Mouse (Mus musculus) heart, embryonic 15.5 days (tissue): ENCODE results near the gene Dbh. TPM values are rescaled to one million over a fixed set of nuclear protein-coding genes. Genes with fewer than 3 reads are reported as not detected.

Experiments
- ATAC-seq: fragments of 200-750 bp; cut with Nextera tagmentation; replicated peaks from 2 replicates; pipeline ENCODE4 v1.8.0; 2017; ENCODE audit warnings: low read depth, moderate TSS enrichment; ENCODE audit not compliant: insufficient number of reproducible peaks, insufficient read depth, low FRiP score
- H3K27ac ChIP-seq: fragments of 300-500 bp; sonication (generic); 2 replicates; pipeline ENCODE4 v1.5.1; 2015; ENCODE audit warnings: mild to moderate bottlenecking, inconsistent platforms
- H3K27me3 ChIP-seq: fragments of 300-500 bp; sonication (generic); 2 replicates; pipeline ENCODE4 v1.6.1; 2015; ENCODE audit warnings: inconsistent platforms
- H3K36me3 ChIP-seq: fragments of 300-500 bp; sonication (generic); 2 replicates; pipeline ENCODE4 v1.6.1; 2015; ENCODE audit warnings: mild to moderate bottlenecking, inconsistent platforms
- H3K4me1 ChIP-seq: fragments of 300-500 bp; sonication (generic); replicated peaks from 2 replicates; pipeline ENCODE4 v1.6.1; 2015; ENCODE audit warnings: inconsistent platforms
- H3K4me2 ChIP-seq: fragments of 300-500 bp; sonication (generic); 2 replicates; pipeline ENCODE4 v1.6.1; 2015; ENCODE audit warnings: inconsistent platforms, mild to moderate bottlenecking, moderate library complexity
- H3K4me3 ChIP-seq: fragments of 300-500 bp; sonication (generic); 2 replicates; pipeline ENCODE4 v1.5.1; 2015; ENCODE audit warnings: mild to moderate bottlenecking, inconsistent platforms
- H3K9ac ChIP-seq: fragments of 300-500 bp; sonication (generic); 2 replicates; pipeline ENCODE4 v1.6.1; 2015; ENCODE audit warnings: mild to moderate bottlenecking, inconsistent platforms
- H3K9me3 ChIP-seq: fragments of 300-500 bp; sonication (generic); replicated peaks from 2 replicates; pipeline ENCODE4 v1.6.1; 2016; ENCODE audit warnings: inconsistent platforms
- WGBS: fragments of 180-500 bp; shearing (Covaris S2); methylation state at CpG from one replicate; pipeline ENCODE4 v1.1.7; 2015; ENCODE audit warnings: mixed read lengths; 5-methylcytosine and 5-hydroxymethylcytosine counted together
- polyA plus RNA-seq: library from polyadenylated mRNA; unstranded; fragments of >200 nt; fragmentation: Nextera tagmentation; extraction: Ambion mirVana; gene quantifications from 2 replicates; pipeline ENCODE4 v1.2.1, GENCODE M21; 2015

Gene Dbh
- polyA plus RNA-seq, 1 experiment from 2014 or later, result 0.60 TPM

- H3K4me2 ChIP-seq, result no peak overlapping the region
- no peaks in the 10 kb centered on the region for H3K36me3 ChIP-seq
- no peak overlapping the region for H3K4me3 ChIP-seq
- ATAC-seq, result no peak
- 68% methylated on average over 3 of the region's 3 CpGs for WGBS
- no peak overlapping the region for H3K9ac ChIP-seq
- no peaks in the 10 kb centered on the region for H3K4me1 ChIP-seq
- H3K9me3 ChIP-seq, result no peaks in the 10 kb centered on the region
- H3K27me3 ChIP-seq, result peaks cover 62% of the 10 kb centered on the region
- no peak overlapping the region for H3K27ac ChIP-seq
Observed at GRCm38 (mm10) chr2:27136336-27136735, 28.7 kb upstream of the Dbh start.

DNA sequence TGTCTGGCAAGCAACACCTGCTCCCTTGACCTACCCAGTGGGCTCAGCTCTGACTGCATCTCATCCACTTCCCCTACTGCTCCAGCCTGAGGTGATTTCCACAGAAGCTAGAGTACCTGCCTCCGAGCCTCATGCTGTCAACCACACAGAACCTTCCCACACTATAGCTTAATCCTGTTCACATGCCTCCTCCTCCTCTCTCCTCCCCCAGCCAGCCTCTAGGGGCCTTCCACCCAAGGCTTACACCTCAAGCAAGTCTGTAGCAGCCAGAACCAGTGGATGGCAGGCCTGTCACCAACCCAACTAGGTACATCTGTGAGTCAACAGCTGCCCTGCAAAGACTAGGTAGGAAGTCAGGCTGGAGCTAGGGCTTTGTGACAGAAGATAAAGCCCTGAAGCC lies 28.2 kb upstream of the Dbh start:
- no peak overlapping the region for H3K27ac ChIP-seq
- no peak overlapping the region for H3K9ac ChIP-seq
- H3K36me3 ChIP-seq, result no peaks in the 10 kb centered on the region
- no peaks in the 10 kb centered on the region for H3K9me3 ChIP-seq
- peaks cover 3% of the 10 kb centered on the region for H3K4me1 ChIP-seq
- H3K4me3 ChIP-seq, result no peak overlapping the region
- WGBS, result 58% methylated on average over 1 of the region's 1 CpGs
- ATAC-seq, result no peak
- H3K4me2 ChIP-seq, result no peak overlapping the region
- H3K27me3 ChIP-seq, result peaks cover 66% of the 10 kb centered on the region

GRCm38 (mm10) chr2:27138356-27138755 lies 26.7 kb upstream of the Dbh start:
- Histone ChIP-seq H3K27ac (no peak overlapping the region), H3K4me2 (no peak overlapping the region), H3K9ac (no peak overlapping the region), H3K27me3 (peaks cover 72% of the 10 kb centered on the region), H3K4me1 (peaks cover 10% of the 10 kb centered on the region), H3K36me3 (no peaks in the 10 kb centered on the region), H3K9me3 (no peaks in the 10 kb centered on the region), H3K4me3 (no peak overlapping the region)
- ATAC-seq, result no peak
- 49% methylated on average over 4 of the region's 4 CpGs for WGBS

DNA sequence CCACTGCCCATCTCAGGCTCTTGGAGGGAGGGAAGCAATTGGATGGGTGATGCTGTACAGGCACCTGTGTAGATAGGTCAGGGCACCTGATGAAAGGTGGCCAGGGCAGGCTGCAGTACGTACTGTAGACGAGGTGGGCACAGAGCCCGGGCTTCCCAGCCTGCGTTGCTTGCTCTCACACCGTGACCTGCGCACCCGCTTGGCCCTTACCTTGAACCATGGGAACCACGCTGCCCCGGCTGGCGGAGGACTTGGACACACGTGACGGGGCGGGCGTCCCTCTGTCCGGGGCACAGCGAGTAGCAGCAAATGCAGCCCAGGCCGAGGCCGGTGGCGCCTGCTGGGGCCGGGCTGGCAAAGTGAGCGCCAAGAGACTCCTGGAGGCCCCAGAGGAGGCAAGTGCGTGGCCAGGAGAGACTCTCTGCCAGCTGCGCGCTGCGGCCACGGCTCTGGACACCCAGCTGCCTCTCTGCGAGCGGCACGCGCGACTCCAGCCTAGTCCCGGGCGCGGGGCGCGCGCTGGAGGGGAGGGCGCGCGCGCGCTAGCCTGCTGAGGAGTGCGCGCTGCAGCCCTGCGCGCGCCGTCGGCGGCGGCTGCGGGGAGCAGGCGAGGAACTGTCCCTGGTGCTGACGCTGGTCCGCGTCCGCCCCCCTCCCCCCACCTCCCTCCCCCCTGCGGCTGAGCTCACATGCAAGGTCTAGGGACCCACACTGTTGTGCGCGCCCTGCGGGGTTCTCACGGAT lies 22.9 kb upstream of the Dbh start, which contains the start of gene Fam163b:
Gene Fam163b (minus strand): TSS at position 542 of the 744 bp plus-strand sequence.
- peak within 1 kb of the TSS; percentile 47 for H3K4me3 ChIP-seq
- peaks cover 10% of the 10 kb centered on the region for H3K4me1 ChIP-seq
- no peaks in the 10 kb centered on the region for H3K9me3 ChIP-seq
- ATAC-seq, result peak; percentile 80; the same call in 1 of the 2 replicates
- no peaks in the 10 kb centered on the region for H3K36me3 ChIP-seq
- no peak within 1 kb of the TSS for H3K27ac ChIP-seq
- H3K9ac ChIP-seq, result peak within 1 kb of the TSS; percentile 32; the same call in 1 of the 2 replicates
- WGBS, result 1% methylated on average over 62 of the region's 62 CpGs
- H3K27me3 ChIP-seq, result peaks cover 80% of the 10 kb centered on the region
- peak within 1 kb of the TSS; percentile 85 for H3K4me2 ChIP-seq

- H3K4me1 ChIP-seq, result peaks cover 10% of the 10 kb centered on the region
- H3K36me3 ChIP-seq, result no peaks in the 10 kb centered on the region
- peaks cover 68% of the 10 kb centered on the region for H3K27me3 ChIP-seq
- no peak overlapping the region for H3K9ac ChIP-seq
- H3K27ac ChIP-seq, result no peak overlapping the region
- no peak for ATAC-seq
- 41% methylated on average over 2 of the region's 2 CpGs for WGBS
- no peak overlapping the region for H3K4me2 ChIP-seq
- no peak overlapping the region for H3K4me3 ChIP-seq
- no peaks in the 10 kb centered on the region for H3K9me3 ChIP-seq
Observed at GRCm38 (mm10) chr2:27144957-27145356, 20.1 kb upstream of the Dbh start.

- H3K27me3 ChIP-seq, result peaks cover 50% of the 10 kb centered on the region
- no peak for ATAC-seq
- no peak overlapping the region for H3K27ac ChIP-seq
- H3K9ac ChIP-seq, result no peak overlapping the region
- no peaks in the 10 kb centered on the region for H3K9me3 ChIP-seq
- peaks cover 7% of the 10 kb centered on the region for H3K4me1 ChIP-seq
- no peak overlapping the region for H3K4me2 ChIP-seq
- 75% methylated on average over 6 of the region's 6 CpGs for WGBS
- H3K4me3 ChIP-seq, result no peak overlapping the region
- no peaks in the 10 kb centered on the region for H3K36me3 ChIP-seq
Observed at GRCm38 (mm10) chr2:27146840-27147239, 18.2 kb upstream of the Dbh start.

- Histone ChIP-seq H3K27ac (no peak overlapping the region), H3K4me2 (no peak overlapping the region), H3K9me3 (no peaks in the 10 kb centered on the region), H3K27me3 (peaks cover 24% of the 10 kb centered on the region; the same call in 1 of the 2 replicates), H3K4me3 (no peak overlapping the region), H3K9ac (no peak overlapping the region), H3K36me3 (no peaks in the 10 kb centered on the region), H3K4me1 (no peaks in the 10 kb centered on the region)
- WGBS, result 5% methylated on average over 2 of the region's 2 CpGs
- no peak for ATAC-seq
Observed at GRCm38 (mm10) chr2:27149457-27149856, 15.6 kb upstream of the Dbh start.

GRCm38 (mm10) chr2:27154466-27155185 lies 10.4 kb upstream of the Dbh start:
- no peaks in the 10 kb centered on the region for H3K36me3 ChIP-seq
- H3K4me1 ChIP-seq, result no peaks in the 10 kb centered on the region
- 75% methylated on average over 10 of the region's 10 CpGs for WGBS
- H3K4me3 ChIP-seq, result no peak overlapping the region
- no peak for ATAC-seq
- H3K9me3 ChIP-seq, result no peaks in the 10 kb centered on the region
- H3K4me2 ChIP-seq, result no peak overlapping the region
- H3K27ac ChIP-seq, result no peak overlapping the region
- no peaks in the 10 kb centered on the region for H3K27me3 ChIP-seq
- H3K9ac ChIP-seq, result no peak overlapping the region

DNA sequence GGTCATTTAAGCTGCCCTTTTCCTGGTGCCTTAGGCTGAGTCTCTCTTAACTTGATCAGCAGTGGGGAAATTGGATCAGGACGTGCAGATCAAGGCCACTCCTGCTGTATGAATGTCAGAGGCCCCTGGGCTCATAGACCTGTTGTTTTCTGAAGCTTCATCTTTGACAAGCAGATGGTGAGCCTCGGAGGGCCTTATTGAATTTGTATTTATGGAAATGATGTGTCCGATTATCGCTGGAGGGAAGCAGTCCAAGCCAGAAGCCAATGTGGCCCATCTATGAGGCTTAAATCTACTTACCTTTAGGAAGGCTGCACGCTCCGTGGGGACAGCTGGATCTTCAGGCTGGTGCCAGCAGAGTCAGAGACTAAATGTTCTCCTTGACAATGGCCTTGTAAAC lies 8.4 kb upstream of the Dbh start:
- no peak for ATAC-seq
- H3K9me3 ChIP-seq, result no peaks in the 10 kb centered on the region
- H3K4me1 ChIP-seq, result no peaks in the 10 kb centered on the region
- H3K4me2 ChIP-seq, result no peak overlapping the region
- no peaks in the 10 kb centered on the region for H3K27me3 ChIP-seq
- H3K9ac ChIP-seq, result no peak overlapping the region
- no peaks in the 10 kb centered on the region for H3K36me3 ChIP-seq
- H3K27ac ChIP-seq, result no peak overlapping the region
- H3K4me3 ChIP-seq, result no peak overlapping the region
- WGBS, result 83% methylated on average over 6 of the region's 6 CpGs

DNA sequence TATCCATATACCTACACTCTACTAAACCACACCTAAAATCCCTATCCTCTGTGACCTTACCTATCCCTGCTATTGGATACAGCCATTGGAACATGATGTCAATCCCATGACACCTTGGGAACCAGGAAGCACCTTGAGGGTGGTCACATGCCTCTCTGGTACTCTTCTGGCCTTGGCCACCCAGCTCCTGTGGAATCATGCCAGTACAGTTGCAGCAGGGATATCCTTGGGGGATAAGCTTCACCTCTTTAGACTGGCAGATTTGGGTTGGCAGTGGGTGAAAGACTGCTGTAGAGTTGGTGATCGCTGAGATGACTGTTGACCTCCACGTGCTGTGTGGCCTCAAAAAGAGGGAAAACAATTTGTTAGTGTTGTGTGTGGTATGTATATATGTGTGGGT lies 3.5 kb upstream of the Dbh start:
- 86% methylated on average over 2 of the region's 2 CpGs for WGBS
- no peaks in the 10 kb centered on the region for H3K9me3 ChIP-seq
- ATAC-seq, result no peak

DNA sequence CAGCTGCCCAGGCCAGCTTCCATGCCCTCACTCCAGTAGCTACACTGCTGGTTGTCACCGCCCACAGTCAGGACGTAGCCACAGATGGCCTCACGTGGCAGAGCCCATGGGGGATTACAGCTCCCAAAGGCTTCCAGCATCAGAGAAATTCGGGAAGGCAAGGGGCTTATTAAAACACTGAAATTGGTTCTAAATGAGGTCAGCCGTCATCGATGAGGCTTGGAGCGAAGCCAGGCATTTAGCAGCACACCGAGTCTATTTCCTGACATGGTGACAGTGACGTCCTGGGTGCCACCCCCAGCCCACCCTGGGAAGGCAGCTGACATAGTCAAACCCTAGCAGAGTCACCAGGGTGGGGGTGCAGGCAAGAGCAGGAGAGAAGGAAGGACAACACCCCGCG lies 2.4 kb upstream of the Dbh start:
- H3K9ac ChIP-seq, result no peak overlapping the region
- no peaks in the 10 kb centered on the region for H3K36me3 ChIP-seq
- H3K4me1 ChIP-seq, result peaks cover 15% of the 10 kb centered on the region
- WGBS, result 51% methylated on average over 11 of the region's 11 CpGs
- no peak overlapping the region for H3K4me3 ChIP-seq
- no peak overlapping the region for H3K27ac ChIP-seq
- no peak for ATAC-seq
- peaks cover 9% of the 10 kb centered on the region for H3K27me3 ChIP-seq
- H3K9me3 ChIP-seq, result no peaks in the 10 kb centered on the region
- H3K4me2 ChIP-seq, result no peak overlapping the region

More for the DNA sequence above, 3.5 kb upstream of the Dbh start:
- Histone ChIP-seq H3K9ac (no peak overlapping the region), H3K27me3 (peaks cover 9% of the 10 kb centered on the region), H3K4me1 (peaks cover 5% of the 10 kb centered on the region), H3K27ac (no peak overlapping the region), H3K4me2 (no peak overlapping the region), H3K4me3 (no peak overlapping the region), H3K36me3 (no peaks in the 10 kb centered on the region)
